Mouse (Mus musculus): ENCODE results near the gene Ifnb1. TPM values are rescaled to one million over a fixed set of nuclear protein-coding genes. Genes with fewer than 3 reads are reported as not detected.

Gene Ifnb1
- polyA plus RNA-seq, 1 experiment: not detected

DNA sequence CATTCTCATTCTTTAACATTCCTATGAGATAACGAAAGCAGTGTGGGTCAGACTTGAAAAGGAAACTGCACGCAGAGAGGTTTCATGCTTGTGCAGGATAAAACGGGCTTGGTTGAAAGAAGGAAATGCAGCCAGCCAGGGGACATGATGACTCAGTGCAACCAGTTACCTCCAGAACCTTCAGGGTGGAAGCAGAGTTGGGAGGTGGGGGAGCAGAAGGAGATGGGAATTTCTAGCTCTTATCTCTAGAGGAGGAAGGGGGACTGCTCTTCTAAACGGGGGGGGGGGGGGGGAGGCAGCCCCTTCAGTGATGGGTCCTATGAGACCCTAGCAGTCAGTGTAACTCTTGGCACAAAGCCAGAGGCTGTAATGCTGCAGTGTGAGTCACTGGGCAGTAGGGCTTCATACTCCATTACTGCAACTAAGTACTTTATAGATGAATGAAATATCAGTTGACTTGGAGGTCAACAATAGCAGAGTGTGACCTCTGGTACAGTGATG, 6.8 kb downstream of the Ifnb1 start:
- Histone ChIP-seq H3K27me3 (ENCODE audit: control insufficient read depth) (no peaks in the 10 kb centered on the region), H3K4me1 (ENCODE audit: control insufficient read depth) (peaks cover 17% of the 10 kb centered on the region), H3K4me3 (replicated peaks) (no peak overlapping the region), H3K9me3 (ENCODE audit: control insufficient read depth, low read length) (no peaks in the 10 kb centered on the region), H3K36me3 (ENCODE audit: control insufficient read depth) (no peaks in the 10 kb centered on the region)
- TF ChIP-seq GATA1 (IDR thresholded peaks at IDR 0.05; ENCODE audit: low read length) (no peak), TAL1 (IDR thresholded peaks at IDR 0.05; ENCODE audit: low read length) (no peak)

- no peak overlapping the region for H3K4me3 ChIP-seq (replicated peaks)
- H3K4me1 ChIP-seq (ENCODE audit: control insufficient read depth): peaks cover 17% of the 10 kb centered on the region
Measured at GRCm38 (mm10) chr4:88515250-88515649, 7.3 kb downstream of the Ifnb1 start.

GRCm38 (mm10) chr4:88514403-88514802, 8.2 kb downstream of the Ifnb1 start:
- Histone ChIP-seq H3K4me1 (ENCODE audit: control insufficient read depth) (peaks cover 17% of the 10 kb centered on the region), H3K36me3 (ENCODE audit: control insufficient read depth) (no peaks in the 10 kb centered on the region), H3K27me3 (ENCODE audit: control insufficient read depth) (no peaks in the 10 kb centered on the region), H3K9me3 (ENCODE audit: control insufficient read depth, low read length) (no peaks in the 10 kb centered on the region), H3K4me3 (replicated peaks) (no peak overlapping the region)
- TF ChIP-seq GATA1 (IDR thresholded peaks at IDR 0.05; ENCODE audit: low read length): no peak
- TF ChIP-seq TAL1 (IDR thresholded peaks at IDR 0.05; ENCODE audit: low read length): no peak

More at GRCm38 (mm10) chr4:88515250-88515649, 7.3 kb downstream of the Ifnb1 start:
- TF ChIP-seq GATA1 (IDR thresholded peaks at IDR 0.05; ENCODE audit: low read length): no peak
- TF ChIP-seq TAL1 (IDR thresholded peaks at IDR 0.05; ENCODE audit: low read length): no peak
- no peaks in the 10 kb centered on the region for H3K36me3 ChIP-seq (ENCODE audit: control insufficient read depth)
- H3K27me3 ChIP-seq (ENCODE audit: control insufficient read depth): no peaks in the 10 kb centered on the region
- H3K9me3 ChIP-seq (ENCODE audit: control insufficient read depth, low read length): no peaks in the 10 kb centered on the region

DNA sequence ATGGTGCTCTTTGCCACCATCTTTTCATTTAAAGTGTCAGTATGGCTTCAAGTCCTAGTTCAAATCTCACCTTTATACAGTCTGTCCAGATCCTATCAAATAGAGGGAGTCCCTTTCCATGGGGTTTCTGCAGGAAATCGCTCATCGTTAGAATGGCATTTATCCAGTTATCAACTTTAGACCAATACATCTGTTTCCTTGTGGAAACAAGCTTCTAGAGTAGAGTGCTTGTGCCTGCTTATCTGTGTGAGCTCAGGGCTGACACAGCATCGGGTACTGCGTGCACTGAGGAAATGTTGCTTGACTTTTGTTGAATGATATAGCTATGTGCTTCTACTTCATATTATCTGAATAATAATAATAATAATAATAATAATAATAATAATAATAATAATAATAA, 8.8 kb downstream of the Ifnb1 start:
- peaks cover 17% of the 10 kb centered on the region for H3K4me1 ChIP-seq (ENCODE audit: control insufficient read depth)
- no peaks in the 10 kb centered on the region for H3K36me3 ChIP-seq (ENCODE audit: control insufficient read depth)
- no peaks in the 10 kb centered on the region for H3K9me3 ChIP-seq (ENCODE audit: control insufficient read depth, low read length)
- no peaks in the 10 kb centered on the region for H3K27me3 ChIP-seq (ENCODE audit: control insufficient read depth)
- TF ChIP-seq GATA1 (IDR thresholded peaks at IDR 0.05; ENCODE audit: low read length) (no peak), TAL1 (IDR thresholded peaks at IDR 0.05; ENCODE audit: low read length) (no peak)
- H3K4me3 ChIP-seq (replicated peaks): no peak overlapping the region

DNA sequence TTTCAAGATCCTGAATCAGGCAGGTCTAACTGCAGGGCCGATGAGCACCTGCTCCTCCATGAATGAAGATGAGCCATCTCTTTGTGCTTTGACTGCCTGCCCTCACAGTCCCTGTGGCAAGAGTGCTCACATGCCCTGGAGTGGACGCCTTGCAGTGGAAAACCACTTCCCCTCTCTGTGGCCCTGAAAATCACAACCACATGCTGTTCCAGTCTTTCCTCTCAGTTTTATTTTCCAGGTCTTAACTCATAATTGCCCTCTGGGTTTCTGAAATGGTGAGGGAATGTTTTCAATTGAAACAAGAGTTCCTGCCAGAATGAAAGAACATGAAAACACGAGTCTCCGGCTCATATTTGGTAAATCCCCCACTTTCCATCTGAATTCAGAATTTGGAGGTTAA, 18.8 kb downstream of the Ifnb1 start:
- no peak for TF ChIP-seq TAL1 (IDR thresholded peaks at IDR 0.05; ENCODE audit: low read length)
- TF ChIP-seq GATA1 (IDR thresholded peaks at IDR 0.05; ENCODE audit: low read length): no peak
- Histone ChIP-seq H3K36me3 (ENCODE audit: control insufficient read depth) (no peaks in the 10 kb centered on the region), H3K9me3 (ENCODE audit: control insufficient read depth, low read length) (no peaks in the 10 kb centered on the region), H3K4me1 (ENCODE audit: control insufficient read depth) (no peaks in the 10 kb centered on the region), H3K27me3 (ENCODE audit: control insufficient read depth) (no peaks in the 10 kb centered on the region), H3K4me3 (replicated peaks) (no peak overlapping the region)

DNA sequence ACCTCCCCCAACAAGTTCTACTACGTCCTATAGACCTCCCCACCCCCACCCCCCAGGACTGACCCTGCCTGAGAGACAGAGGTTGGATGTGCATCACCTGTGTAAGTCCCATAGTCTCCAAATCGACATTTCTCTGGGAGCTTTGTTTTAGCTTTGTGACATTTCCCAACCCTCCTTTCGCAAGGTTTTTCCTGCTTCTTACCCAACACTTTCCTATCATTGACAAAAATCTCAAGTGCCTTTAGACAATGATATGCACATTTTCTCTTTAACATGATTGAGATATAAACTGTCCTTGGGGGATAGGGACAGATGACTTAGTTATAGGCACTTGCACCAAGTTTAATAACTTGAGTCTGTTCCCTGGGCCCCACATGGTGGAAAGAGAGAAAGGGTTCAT, 21.3 kb downstream of the Ifnb1 start:
- H3K4me1 ChIP-seq (ENCODE audit: control insufficient read depth): no peaks in the 10 kb centered on the region
- no peaks in the 10 kb centered on the region for H3K27me3 ChIP-seq (ENCODE audit: control insufficient read depth)
- no peak overlapping the region for H3K4me3 ChIP-seq (replicated peaks)
- TF ChIP-seq TAL1 (IDR thresholded peaks at IDR 0.05; ENCODE audit: low read length) (no peak), GATA1 (IDR thresholded peaks at IDR 0.05; ENCODE audit: low read length) (no peak)
- H3K9me3 ChIP-seq (ENCODE audit: control insufficient read depth, low read length): no peaks in the 10 kb centered on the region
- no peaks in the 10 kb centered on the region for H3K36me3 ChIP-seq (ENCODE audit: control insufficient read depth)

- TF ChIP-seq TAL1 (IDR thresholded peaks at IDR 0.05; ENCODE audit: low read length) (no peak), GATA1 (IDR thresholded peaks at IDR 0.05; ENCODE audit: low read length) (no peak)
- no peaks in the 10 kb centered on the region for H3K4me1 ChIP-seq (ENCODE audit: control insufficient read depth)
- H3K27me3 ChIP-seq (ENCODE audit: control insufficient read depth): no peaks in the 10 kb centered on the region
- no peaks in the 10 kb centered on the region for H3K36me3 ChIP-seq (ENCODE audit: control insufficient read depth)
- no peak overlapping the region for H3K4me3 ChIP-seq (replicated peaks)
- H3K9me3 ChIP-seq (ENCODE audit: control insufficient read depth, low read length): no peaks in the 10 kb centered on the region
Measured at GRCm38 (mm10) chr4:88496321-88497018, 26.1 kb downstream of the Ifnb1 start.

GRCm38 (mm10) chr4:88489622-88490021, 33.0 kb downstream of the Ifnb1 start:
- TF ChIP-seq GATA1 (IDR thresholded peaks at IDR 0.05; ENCODE audit: low read length): no peak
- TF ChIP-seq TAL1 (IDR thresholded peaks at IDR 0.05; ENCODE audit: low read length): no peak

DNA sequence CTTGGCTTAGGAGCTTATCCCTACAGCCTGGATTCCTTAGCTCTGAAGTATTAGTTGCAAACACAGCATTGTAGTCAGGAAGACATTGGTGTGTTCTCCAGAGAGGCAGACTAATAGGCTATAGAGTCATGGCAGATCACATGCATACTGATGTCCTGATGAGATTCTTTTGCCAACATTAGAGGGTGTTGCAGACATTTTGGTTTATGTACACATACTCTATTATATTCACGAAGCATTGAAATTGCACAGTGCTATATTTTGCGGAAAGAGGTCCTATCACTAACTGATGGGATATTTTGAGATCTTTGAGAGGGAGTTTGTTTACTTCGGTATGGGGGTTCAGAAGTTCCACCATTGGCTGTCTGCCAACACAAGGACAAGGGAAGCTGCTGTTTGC, 34.5 kb downstream of the Ifnb1 start:
- TF ChIP-seq TAL1 (IDR thresholded peaks at IDR 0.05; ENCODE audit: low read length) (no peak), GATA1 (IDR thresholded peaks at IDR 0.05; ENCODE audit: low read length) (no peak)
- Histone ChIP-seq H3K4me1 (ENCODE audit: control insufficient read depth) (no peaks in the 10 kb centered on the region), H3K36me3 (ENCODE audit: control insufficient read depth) (no peaks in the 10 kb centered on the region), H3K27me3 (ENCODE audit: control insufficient read depth) (no peaks in the 10 kb centered on the region), H3K9me3 (ENCODE audit: control insufficient read depth, low read length) (no peaks in the 10 kb centered on the region), H3K4me3 (replicated peaks) (no peak overlapping the region)

More at GRCm38 (mm10) chr4:88489622-88490021, 33.0 kb downstream of the Ifnb1 start:
- H3K4me3 ChIP-seq (replicated peaks): no peak overlapping the region
- H3K4me1 ChIP-seq (ENCODE audit: control insufficient read depth): no peaks in the 10 kb centered on the region
- no peaks in the 10 kb centered on the region for H3K9me3 ChIP-seq (ENCODE audit: control insufficient read depth, low read length)
- no peaks in the 10 kb centered on the region for H3K27me3 ChIP-seq (ENCODE audit: control insufficient read depth)
- no peaks in the 10 kb centered on the region for H3K36me3 ChIP-seq (ENCODE audit: control insufficient read depth)

Measured in erythroblast, embryonic 14.5 days (primary cell).